Mouse (Mus musculus): ENCODE measurements around the gene Foxj2. TPM values are rescaled to one million over a fixed set of nuclear protein-coding genes. Genes with fewer than 3 reads are reported as not detected.

The Foxj2 gene
- polyA plus RNA-seq, 1 experiment = 23.7 TPM

DNA sequence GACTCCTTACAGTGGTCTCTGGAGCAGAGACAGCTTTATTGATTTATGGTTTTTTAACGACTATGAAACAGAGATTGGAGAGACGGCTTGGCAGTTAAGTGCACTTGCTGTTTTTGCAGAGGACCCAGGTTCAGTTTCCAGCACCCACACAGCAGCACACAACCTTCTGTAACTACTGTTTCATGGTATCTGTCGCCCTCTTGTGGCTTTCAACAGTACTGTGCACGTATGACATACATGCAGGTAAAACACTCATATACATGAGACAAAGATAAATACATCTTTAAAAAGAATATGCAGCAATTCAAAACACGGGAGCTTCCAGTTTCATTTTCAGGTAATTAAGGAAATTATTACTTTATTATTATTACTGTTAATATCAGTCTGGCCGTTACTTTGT is 42.7 kb downstream of the Foxj2 start:
- no peak overlapping the region for H3K27ac ChIP-seq (ENCODE audit: insufficient read depth, low read length)
- TF ChIP-seq POLR2A (IDR thresholded peaks at IDR 0.05; ENCODE audit: low read depth, low read length) (no peak), CTCF (IDR thresholded peaks at IDR 0.05; ENCODE audit: borderline replicate concordance, insufficient read depth, low read length) (no peak)
- H3K4me1 ChIP-seq (ENCODE audit: control insufficient read depth, insufficient read depth, low read length) = no peaks in the 10 kb centered on the region
- no peak overlapping the region for H3K4me3 ChIP-seq (ENCODE audit: insufficient read depth, low read length)

GRCm38 (mm10) chr6:122862871-122863270 is 43.2 kb downstream of the Foxj2 start:
- TF ChIP-seq CTCF (IDR thresholded peaks at IDR 0.05; ENCODE audit: borderline replicate concordance, insufficient read depth, low read length) (no peak), POLR2A (IDR thresholded peaks at IDR 0.05; ENCODE audit: low read depth, low read length) (no peak)
- Histone ChIP-seq H3K4me3 (ENCODE audit: insufficient read depth, low read length) (no peak overlapping the region), H3K4me1 (ENCODE audit: control insufficient read depth, insufficient read depth, low read length) (no peaks in the 10 kb centered on the region), H3K27ac (ENCODE audit: insufficient read depth, low read length) (no peak overlapping the region)

GRCm38 (mm10) chr6:122867914-122868313 is 48.2 kb downstream of the Foxj2 start:
- Histone ChIP-seq H3K4me3 (ENCODE audit: insufficient read depth, low read length) (no peak overlapping the region), H3K4me1 (ENCODE audit: control insufficient read depth, insufficient read depth, low read length) (peaks cover 7% of the 10 kb centered on the region), H3K27ac (ENCODE audit: insufficient read depth, low read length) (no peak overlapping the region)
- TF ChIP-seq CTCF (IDR thresholded peaks at IDR 0.05; ENCODE audit: borderline replicate concordance, insufficient read depth, low read length) = no peak
- TF ChIP-seq POLR2A (IDR thresholded peaks at IDR 0.05; ENCODE audit: low read depth, low read length) = no peak

- H3K4me1 ChIP-seq (ENCODE audit: control insufficient read depth, insufficient read depth, low read length) = peaks cover 7% of the 10 kb centered on the region
- TF ChIP-seq POLR2A (IDR thresholded peaks at IDR 0.05; ENCODE audit: low read depth, low read length) (peak; percentile 7; the same call in 1 of the 2 replicates), CTCF (IDR thresholded peaks at IDR 0.05; ENCODE audit: borderline replicate concordance, insufficient read depth, low read length) (no peak)
These were observed 50.1 kb downstream of the Foxj2 start for GRCm38 (mm10) chr6:122869846-122870245.

GRCm38 (mm10) chr6:122872800-122873199 is 53.1 kb downstream of the Foxj2 start:
- Histone ChIP-seq H3K4me3 (ENCODE audit: insufficient read depth, low read length) (no peak overlapping the region), H3K27ac (ENCODE audit: insufficient read depth, low read length) (no peak overlapping the region), H3K4me1 (ENCODE audit: control insufficient read depth, insufficient read depth, low read length) (peaks cover 7% of the 10 kb centered on the region)
- TF ChIP-seq CTCF (IDR thresholded peaks at IDR 0.05; ENCODE audit: borderline replicate concordance, insufficient read depth, low read length) (no peak), POLR2A (IDR thresholded peaks at IDR 0.05; ENCODE audit: low read depth, low read length) (no peak)

More at GRCm38 (mm10) chr6:122869846-122870245, 50.1 kb downstream of the Foxj2 start:
- peak overlapping the region; percentile 90 for H3K27ac ChIP-seq (ENCODE audit: insufficient read depth, low read length)
- H3K4me3 ChIP-seq (ENCODE audit: insufficient read depth, low read length) = no peak overlapping the region

DNA sequence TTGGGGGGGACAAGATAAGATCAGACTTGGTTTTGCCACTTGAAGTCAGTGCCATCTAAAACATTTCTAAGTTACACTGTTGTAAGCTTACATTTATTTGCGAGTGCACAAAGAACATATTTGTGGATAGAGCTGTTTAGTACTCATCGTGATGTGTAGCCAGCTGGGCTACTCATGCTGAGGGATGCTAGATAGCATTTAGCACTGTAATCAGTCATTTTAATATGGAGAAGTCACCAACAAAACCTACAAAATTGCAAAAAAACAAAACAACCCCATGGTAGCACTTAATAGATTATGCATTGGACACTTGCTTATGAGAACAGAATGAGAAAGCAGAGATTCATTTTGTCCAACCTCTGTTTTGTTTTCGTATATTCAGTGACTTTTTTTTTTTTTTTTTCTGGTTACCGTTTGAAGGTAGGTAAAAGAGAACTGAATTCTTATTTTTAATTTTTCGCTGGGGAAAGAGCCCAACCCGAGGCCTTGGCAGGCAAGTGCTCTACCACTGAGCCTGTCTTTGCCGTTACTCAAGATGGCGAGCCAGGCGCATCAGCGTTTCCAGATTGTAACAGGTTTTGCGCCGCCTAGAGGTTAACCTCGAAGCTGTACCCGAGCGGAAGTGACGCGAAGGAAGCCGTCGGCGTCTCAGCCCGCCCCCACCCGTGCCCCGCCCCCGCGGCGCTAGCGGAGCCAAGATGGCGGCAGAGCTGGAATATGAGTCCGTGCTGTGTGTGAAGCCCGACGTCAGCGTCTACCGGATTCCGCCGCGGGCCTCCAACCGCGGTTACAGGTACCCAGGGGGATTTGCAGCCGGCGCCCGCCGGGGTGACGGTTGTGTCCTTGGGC is 54.4 kb downstream of the Foxj2 start, which contains the start of gene Necap1:
Gene Necap1, plus strand, starts transcription at position 604 of the 849 bp plus-strand sequence.
- TF ChIP-seq CTCF (IDR thresholded peaks at IDR 0.05; ENCODE audit: borderline replicate concordance, insufficient read depth, low read length) (peak; percentile 75; the same call in 1 of the 2 replicates), POLR2A (IDR thresholded peaks at IDR 0.05; ENCODE audit: low read depth, low read length) (peak; percentile 82)
- H3K4me3 ChIP-seq (ENCODE audit: insufficient read depth, low read length) = peak within 1 kb of the TSS; percentile 99

DNA sequence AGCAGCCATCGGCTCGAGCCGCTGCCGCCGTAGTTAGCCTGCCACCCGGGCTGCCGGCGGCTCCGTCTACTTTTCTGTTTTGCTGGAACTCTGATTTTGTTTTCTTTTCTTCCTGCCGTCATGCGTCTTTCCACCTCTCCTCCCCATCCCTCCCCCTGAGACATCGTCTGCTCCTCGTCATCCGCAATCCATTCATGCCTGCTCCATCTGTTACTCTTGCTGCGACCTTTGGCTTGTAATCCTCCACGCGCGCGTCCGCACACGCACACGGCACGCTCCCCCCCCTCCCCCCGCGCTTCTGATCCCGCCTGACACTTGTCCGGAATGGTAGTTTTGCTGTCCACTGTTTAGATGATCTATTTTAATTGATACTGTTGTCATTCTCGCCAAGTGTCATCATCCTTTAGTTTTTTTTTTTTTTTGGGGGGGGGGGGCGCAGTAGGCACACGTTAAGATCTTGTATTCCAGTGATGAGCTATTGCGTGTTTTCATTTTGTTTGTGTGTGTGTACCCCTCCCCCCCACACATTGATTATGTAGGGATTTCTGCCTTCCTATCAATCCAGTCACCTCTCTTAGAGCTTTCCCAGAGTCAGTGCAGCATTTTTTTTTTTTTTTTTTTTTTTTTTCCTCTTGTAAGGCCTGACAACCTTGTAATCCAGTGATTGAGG is 55.1 kb downstream of the Foxj2 start:
- Histone ChIP-seq H3K4me1 (ENCODE audit: control insufficient read depth, insufficient read depth, low read length) (peaks cover 3% of the 10 kb centered on the region; the same call in 1 of the 2 replicates), H3K4me3 (ENCODE audit: insufficient read depth, low read length) (peak overlapping the region; percentile 99), H3K27ac (ENCODE audit: insufficient read depth, low read length) (peak overlapping the region; percentile 78)
- TF ChIP-seq CTCF (IDR thresholded peaks at IDR 0.05; ENCODE audit: borderline replicate concordance, insufficient read depth, low read length) = no peak
- TF ChIP-seq POLR2A (IDR thresholded peaks at IDR 0.05; ENCODE audit: low read depth, low read length) = no peak; the same call in 1 of the 2 replicates

More for the DNA sequence above, 54.4 kb downstream of the Foxj2 start, which contains the start of gene Necap1:
- Histone ChIP-seq H3K4me1 (ENCODE audit: control insufficient read depth, insufficient read depth, low read length) (peaks cover 5% of the 10 kb centered on the region), H3K27ac (ENCODE audit: insufficient read depth, low read length) (peak within 1 kb of the TSS; percentile 78)

GRCm38 (mm10) chr6:122879141-122879735 is 59.5 kb downstream of the Foxj2 start:
- H3K27ac ChIP-seq (ENCODE audit: insufficient read depth, low read length) = no peak overlapping the region
- no peak overlapping the region for H3K4me3 ChIP-seq (ENCODE audit: insufficient read depth, low read length)
- no peaks in the 10 kb centered on the region; the same call in 1 of the 2 replicates for H3K4me1 ChIP-seq (ENCODE audit: control insufficient read depth, insufficient read depth, low read length)
- no peak for TF ChIP-seq POLR2A (IDR thresholded peaks at IDR 0.05; ENCODE audit: low read depth, low read length)
- no peak for TF ChIP-seq CTCF (IDR thresholded peaks at IDR 0.05; ENCODE audit: borderline replicate concordance, insufficient read depth, low read length)

DNA sequence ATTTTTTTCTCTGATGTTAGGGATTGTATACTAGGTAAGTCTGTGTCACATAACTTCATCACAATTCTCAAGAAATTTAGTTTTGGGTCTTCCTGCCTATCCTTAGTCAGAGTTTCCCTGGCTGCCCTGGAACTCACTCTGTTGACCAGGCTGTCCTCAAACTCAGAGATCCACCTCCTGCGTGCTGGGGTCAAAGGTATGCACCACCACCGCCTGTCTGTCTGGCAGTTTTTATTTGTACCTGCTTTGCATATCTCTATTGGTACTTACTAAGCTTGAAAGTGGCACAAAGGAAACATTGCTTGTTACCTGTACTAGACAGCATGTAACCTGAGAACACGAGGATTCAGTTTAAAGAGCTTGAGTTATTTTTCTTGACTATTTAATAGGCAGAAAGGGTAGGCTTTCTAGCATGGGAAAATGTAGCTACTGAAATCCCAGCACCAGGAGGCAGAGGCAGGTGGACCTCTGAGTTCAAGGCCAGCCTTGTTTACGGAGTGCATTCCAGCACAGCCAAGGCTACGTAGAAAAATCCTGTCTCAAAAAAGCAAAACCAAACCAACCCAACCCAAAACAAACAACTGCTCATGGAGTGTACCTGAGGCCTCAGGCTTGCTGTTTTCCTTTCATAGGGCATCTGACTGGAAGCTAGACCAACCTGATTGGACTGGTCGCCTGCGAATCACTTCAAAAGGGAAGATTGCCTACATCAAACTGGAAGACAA is 60.2 kb downstream of the Foxj2 start:
- Histone ChIP-seq H3K4me1 (ENCODE audit: control insufficient read depth, insufficient read depth, low read length) (no peaks in the 10 kb centered on the region; the same call in 1 of the 2 replicates), H3K27ac (ENCODE audit: insufficient read depth, low read length) (no peak overlapping the region), H3K4me3 (ENCODE audit: insufficient read depth, low read length) (no peak overlapping the region)
- no peak for TF ChIP-seq POLR2A (IDR thresholded peaks at IDR 0.05; ENCODE audit: low read depth, low read length)
- no peak for TF ChIP-seq CTCF (IDR thresholded peaks at IDR 0.05; ENCODE audit: borderline replicate concordance, insufficient read depth, low read length)

Measured in embryonic fibroblast, embryonic 13.5 days (primary cell).